In the genomic region with DNA sequence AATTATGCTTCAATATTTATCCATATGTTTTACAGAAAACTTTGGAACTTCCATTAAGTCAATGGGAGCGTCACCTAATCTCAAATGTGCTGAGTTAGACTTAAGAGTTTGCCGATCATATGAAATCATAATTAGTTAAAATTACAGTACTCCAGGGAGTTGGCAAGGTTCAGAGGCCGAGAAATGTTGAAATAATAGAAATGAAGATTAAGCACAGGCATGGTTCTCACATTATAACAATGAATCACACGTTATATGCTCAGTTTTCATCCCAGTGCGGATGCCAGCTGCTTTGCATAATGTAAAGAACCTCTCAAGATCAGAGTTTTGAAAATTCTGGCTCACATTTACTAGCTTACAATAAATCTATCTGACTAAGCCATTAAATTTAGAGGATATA, we compare ENCODE assay signal across 22 mouse cellular contexts.
DNase-seq lines count a peak whose midpoint lies in the region; ATAC-seq lines count a peak whose summit lies in the region.
"Had no signal": no experiment of that assay in that cellular context is flagged by ENCODE, and none has a peak within 500 bp of the region (broad histone marks: within the 10 kb centered on the region; RNA-seq: fewer than 3 reads in every experiment).

No protein-coding gene starts in this region.

- peak; percentile 18 for DNase-seq in embryonic facial prominence, embryonic 11.5 days (ENCODE audit: low spot score)
- DNase-seq in embryonic facial prominence, embryonic 10.5 days (ENCODE audit: low spot score), result no peak
- DNase-seq in NIH3T3 (ENCODE audit: low read depth), result peak; percentile 77
- no peak for DNase-seq in layer of hippocampus, adult 18-20 months (ENCODE audit: low spot score in 2 of 2)
- DNase-seq: adrenal gland, adult 2 months; adrenal gland, postnatal 10 days; adrenal gland, postnatal 25 days; B cell, adult 2 months; cerebellum, adult 11-12 months; cerebellum, adult 2 months; cerebellum, adult 9-10 months; cerebellum, postnatal 10 days; cerebellum, postnatal 25 days; forebrain, postnatal 0 days had no signal

- no peaks in the 10 kb centered on the region for H3K9me3 ChIP-seq in embryonic facial prominence, embryonic 11.5 days (replicated peaks; ENCODE audit: control insufficient read depth, low read length)
- H3K9me3 ChIP-seq in embryonic facial prominence, embryonic 10.5 days, result no peaks in the 10 kb centered on the region
- no peaks in the 10 kb centered on the region for H3K9me3 ChIP-seq in embryonic facial prominence, embryonic 12.5 days
- H3K9me3 ChIP-seq: embryonic facial prominence, embryonic 13.5 days; forebrain, embryonic 13.5 days; forebrain, embryonic 15.5 days; G1E had no signal

- no peaks in the 10 kb centered on the region for H3K27me3 ChIP-seq in embryonic facial prominence, embryonic 11.5 days (ENCODE audit: control insufficient read depth, insufficient read depth, low read length)
- H3K27me3 ChIP-seq in embryonic facial prominence, embryonic 10.5 days (replicated peaks; ENCODE audit: low read depth, poor library complexity, severe bottlenecking), result no peaks in the 10 kb centered on the region
- no peaks in the 10 kb centered on the region for H3K27me3 ChIP-seq in embryonic facial prominence, embryonic 12.5 days
- H3K27me3 ChIP-seq: CH12.LX; embryonic facial prominence, embryonic 13.5 days; forebrain, embryonic 13.5 days; forebrain, embryonic 15.5 days had no signal

- H3K27ac ChIP-seq in embryonic facial prominence, embryonic 11.5 days (replicated peaks; ENCODE audit: low read depth, low read length), result no peak overlapping the region
- no peak overlapping the region for H3K27ac ChIP-seq in embryonic facial prominence, embryonic 10.5 days (replicated peaks)
- no peak overlapping the region for H3K27ac ChIP-seq in embryonic facial prominence, embryonic 12.5 days
- H3K27ac ChIP-seq: embryonic facial prominence, embryonic 13.5 days; forebrain, embryonic 13.5 days; forebrain, embryonic 15.5 days had no signal

- no peak overlapping the region for H3K4me3 ChIP-seq in embryonic facial prominence, embryonic 11.5 days (ENCODE audit: low read depth, low read length)
- H3K4me3 ChIP-seq in embryonic facial prominence, embryonic 10.5 days, result no peak overlapping the region
- no peak overlapping the region for H3K4me3 ChIP-seq in embryonic facial prominence, embryonic 12.5 days
- H3K4me3 ChIP-seq: embryonic facial prominence, embryonic 13.5 days; forebrain, embryonic 13.5 days; forebrain, embryonic 15.5 days had no signal

- H3K4me1 ChIP-seq in embryonic facial prominence, embryonic 11.5 days (ENCODE audit: control insufficient read depth, insufficient read depth, low read length), result no peaks in the 10 kb centered on the region
- H3K4me1 ChIP-seq in embryonic facial prominence, embryonic 10.5 days, result no peaks in the 10 kb centered on the region
- no peaks in the 10 kb centered on the region for H3K4me1 ChIP-seq in embryonic facial prominence, embryonic 12.5 days
- H3K4me1 ChIP-seq: embryonic facial prominence, embryonic 13.5 days; forebrain, embryonic 13.5 days; forebrain, embryonic 15.5 days had no signal

- no peak overlapping the region for H3K9ac ChIP-seq in embryonic facial prominence, embryonic 11.5 days (replicated peaks; ENCODE audit: low read length)
- no peak overlapping the region for H3K9ac ChIP-seq in embryonic facial prominence, embryonic 12.5 days
- H3K9ac ChIP-seq: embryonic facial prominence, embryonic 13.5 days; forebrain, embryonic 13.5 days; forebrain, embryonic 15.5 days; forebrain, postnatal 0 days had no signal

- no peaks in the 10 kb centered on the region for H3K36me3 ChIP-seq in embryonic facial prominence, embryonic 11.5 days (replicated peaks; ENCODE audit: control insufficient read depth, insufficient read depth, low read depth, low read length)
- no peaks in the 10 kb centered on the region for H3K36me3 ChIP-seq in embryonic facial prominence, embryonic 10.5 days (replicated peaks)
- H3K36me3 ChIP-seq in embryonic facial prominence, embryonic 12.5 days, result no peaks in the 10 kb centered on the region
- H3K36me3 ChIP-seq: embryonic facial prominence, embryonic 13.5 days; forebrain, embryonic 15.5 days; G1E had no signal

- no peak for ATAC-seq in embryonic facial prominence, embryonic 11.5 days (replicated peaks; ENCODE audit: insufficient number of reproducible peaks, low FRiP score, low TSS enrichment, low read depth)
- ATAC-seq in embryonic facial prominence, embryonic 12.5 days (ENCODE audit: insufficient number of reproducible peaks, insufficient read depth, low FRiP score, low TSS enrichment), result peak; percentile 67; the same call in 1 of the 2 replicates
- no peak for ATAC-seq in megakaryocyte, adult 5-6 weeks (ENCODE audit: poor library complexity, severe bottlenecking)
- ATAC-seq: CD4-positive, CD25-positive, alpha-beta regulatory T cell, adult 4 months; forebrain, embryonic 13.5 days; forebrain, embryonic 15.5 days; forebrain, postnatal 0 days had no signal

- H3K4me2 ChIP-seq in embryonic facial prominence, embryonic 11.5 days (ENCODE audit: low read depth, low read length), result no peak overlapping the region
- no peak overlapping the region for H3K4me2 ChIP-seq in embryonic facial prominence, embryonic 12.5 days (replicated peaks)
- H3K4me2 ChIP-seq: embryonic facial prominence, embryonic 13.5 days; forebrain, embryonic 13.5 days; forebrain, embryonic 15.5 days had no signal

- WGBS in embryonic facial prominence, embryonic 11.5 days, result 52% methylated on average over 5 of the region's 5 CpGs
- 68% methylated on average over 5 of the region's 5 CpGs for WGBS in embryonic facial prominence, embryonic 10.5 days
- WGBS in embryonic facial prominence, embryonic 12.5 days, result 52% methylated on average over 5 of the region's 5 CpGs

Comparison
In these comparisons a context has a peak if more than half of its experiments do, and no peak if none do; other contexts are left out.
1. DNase-seq: peak in embryonic facial prominence, embryonic 11.5 days (single experiment) and NIH3T3 (single experiment); none in embryonic facial prominence, embryonic 10.5 days (single experiment) and layer of hippocampus, adult 18-20 months (0 of 2).